Mouse (Mus musculus) spleen, adult 2 months (tissue): ENCODE data around the gene Prrx1.

ENCODE experiments used
- CTCF ChIP-seq: fragments of 200-500 bp; IDR thresholded peaks from 2 replicates; pipeline ENCODE4 v1.5.1; 2011; ENCODE audit warnings: mild to moderate bottlenecking, inconsistent platforms; ENCODE audit not compliant: insufficient read depth, insufficient read length, insufficient replicate concordance; ENCODE audit errors: extremely low read depth
- POLR2A ChIP-seq: fragments of 200-500 bp; IDR thresholded peaks from 2 replicates; pipeline ENCODE4 v1.6.1; 2011; ENCODE audit warnings: low read depth, low read length, inconsistent platforms

GRCm38 (mm10) chr1:163319669-163320571 lies 6.4 kb upstream of the Prrx1 start:
- TF ChIP-seq POLR2A, result no peak
- no peak for TF ChIP-seq CTCF
